Mouse (Mus musculus) MEL (cell line): ENCODE results near the gene App.

ENCODE experiments used
- CTCF ChIP-seq, 3 experiments: IDR thresholded peaks in 2 of 3; conservative IDR thresholded peaks in 1 of 3; 2 replicates each; pipeline ENCODE4 v1.5.1; 2011 to 2012; ENCODE audit warnings: low read length in 3 of 3, low read depth in 2 of 3, mild to moderate bottlenecking in 2 of 3, improper control_type of control experiment in 1 of 3, inconsistent platforms in 1 of 3, mixed read lengths in 1 of 3, moderate library complexity in 1 of 3; ENCODE audit not compliant: control insufficient read depth in 1 of 3, insufficient read depth in 1 of 3, poor library complexity in 1 of 3, severe bottlenecking in 1 of 3
- E2F4 ChIP-seq: IDR thresholded peaks from 2 replicates; pipeline ENCODE4 v1.6.1; 2011; ENCODE audit warnings: low read depth, low read length, improper control_type of control experiment, borderline replicate concordance
- ELF1 ChIP-seq: IDR thresholded peaks from 2 replicates; pipeline ENCODE4 v1.6.1; 2014; ENCODE audit warnings: low read depth, mild to moderate bottlenecking, inconsistent platforms, low read length, improper control_type of control experiment, moderate library complexity
- EP300 ChIP-seq, 2 experiments: IDR thresholded peaks; 2 replicates each; pipeline ENCODE4 v1.6.1; 2011; ENCODE audit warnings: improper control_type of control experiment in 2 of 2, low read length in 2 of 2, low read depth in 1 of 2, mild to moderate bottlenecking in 1 of 2
- GATA1 ChIP-seq: IDR thresholded peaks from 2 replicates; pipeline ENCODE4 v1.6.1; 2011; ENCODE audit warnings: low read depth, low read length, improper control_type of control experiment
- KAT2A ChIP-seq: conservative IDR thresholded peaks from 2 replicates; pipeline ENCODE4 v1.6.1; 2012; ENCODE audit warnings: low read depth, low read length, improper control_type of control experiment, inconsistent platforms
- NELFE ChIP-seq: IDR thresholded peaks from 2 replicates; pipeline ENCODE4 v1.6.1; 2011; ENCODE audit warnings: low read depth, low read length, improper control_type of control experiment
- NRF1 ChIP-seq: IDR thresholded peaks from 2 replicates; pipeline ENCODE4 v1.6.1; 2014; ENCODE audit warnings: low read depth, mild to moderate bottlenecking, inconsistent platforms, low read length, improper control_type of control experiment, moderate library complexity; ENCODE audit not compliant: poor library complexity, insufficient read depth, severe bottlenecking
- POLR2A ChIP-seq, 2 experiments: IDR thresholded peaks; 2 replicates each; pipeline ENCODE4 v1.6.1; 2011 to 2012; ENCODE audit warnings: low read length in 2 of 2, mild to moderate bottlenecking in 2 of 2, control low read depth in 1 of 2, improper control_type of control experiment in 1 of 2, low read depth in 1 of 2, moderate library complexity in 1 of 2; ENCODE audit not compliant: control insufficient read depth in 1 of 2, insufficient read depth in 1 of 2, poor library complexity in 1 of 2
- POLR2AphosphoS2 ChIP-seq: IDR thresholded peaks from 2 replicates; pipeline ENCODE4 v1.6.1; 2011; ENCODE audit warnings: low read length, improper control_type of control experiment
- TAL1 ChIP-seq: IDR thresholded peaks from 2 replicates; pipeline ENCODE4 v1.6.1; 2012; ENCODE audit warnings: mild to moderate bottlenecking, inconsistent platforms, low read length, moderate library complexity, mixed read lengths
- TBP ChIP-seq: IDR thresholded peaks from 2 replicates; pipeline ENCODE4 v1.8.0; 2011; ENCODE audit warnings: low read depth, low read length, improper control_type of control experiment
- ZNF384 ChIP-seq: IDR thresholded peaks from 2 replicates; pipeline ENCODE4 v1.6.1; 2012; ENCODE audit warnings: low read depth, mild to moderate bottlenecking, inconsistent platforms, low read length, improper control_type of control experiment

- TF ChIP-seq NELFE (no peak), EP300 (IDR thresholded peaks at IDR 0.05; ENCODE audit: low read depth in 1 of 2, low read length in 2 of 2) (no peak), ZNF384 (no peak), CTCF (IDR thresholded peaks at IDR 0.05 in 2 of 3, conservative IDR thresholded peaks at IDR 0.05 in 1 of 3; ENCODE audit: control insufficient read depth in 1 of 3, insufficient read depth in 1 of 3, low read depth in 2 of 3, low read length in 3 of 3, poor library complexity in 1 of 3, severe bottlenecking in 1 of 3) (no peak; a peak in 1 of 6 replicates), NRF1 (no peak), POLR2AphosphoS2 (no peak), GATA1 (no peak), TAL1 (no peak), ELF1 (no peak), E2F4 (no peak), TBP (no peak), KAT2A (no peak), POLR2A (IDR thresholded peaks at IDR 0.05; ENCODE audit: control insufficient read depth in 1 of 2, insufficient read depth in 1 of 2, low read depth in 1 of 2, low read length in 2 of 2, poor library complexity in 1 of 2) (no peak)
Observed at GRCm38 (mm10) chr16:84902995-84903394, 270.6 kb downstream of the App start.
